Mouse (Mus musculus) Patski (cell line): ENCODE measurements around the gene Smarcc1. TPM values are rescaled to one million over a fixed set of nuclear protein-coding genes. Genes with fewer than 3 reads are reported as not detected.
"Not testable (repeated sequence)": the region's sequence is repeated elsewhere in the genome, so short reads cannot be mapped to it uniquely, and the experiment has no call there.

Experiments used
- ATAC-seq: fragments of 100-300 bp; one replicate; pipeline ENCODE4 v1.8.0; 2021
- CTCF ChIA-PET: fragments of 350-600 bp; sonication (Branson Sonifier 250); formaldehyde crosslinking; loops from one replicate; lab custom pipeline; 2022; ENCODE audit warnings: inconsistent platforms; lab: Charles Lee
- POLR2A ChIA-PET: fragments of 350-600 bp; sonication (Branson Sonifier 250); formaldehyde crosslinking; loops from one replicate; lab custom pipeline; 2022; ENCODE audit warnings: antibody characterized with exemption, inconsistent platforms; lab: Charles Lee
- DNase-seq: peaks from one replicate; pipeline ENCODE4 v3.0.0-alpha.2; 2011; ENCODE audit warnings: low read depth, low spot score
- H3K27me3 ChIP-seq: fragments of 371-371 bp; one replicate; pipeline ENCODE4 v1.5.1; 2021
- CTCF ChIP-seq: fragments of 100-300 bp; IDR thresholded peaks from one replicate; pipeline ENCODE4 v1.5.1; 2021
- in situ Hi-C: fragments of 300-500 bp; cut with MboI; formaldehyde crosslinking; loops from 3 replicates; pipeline ENCODE4 v1.11.1; 2018; ENCODE audit warnings: low pct_unique_long_range_greater_than_20kb, mixed read lengths
- polyA plus RNA-seq: library from polyadenylated mRNA; unstranded; gene quantifications from one replicate; pipeline ENCODE4 v1.2.3, GENCODE M21; 2021

The Smarcc1 gene
- polyA plus RNA-seq, 1 experiment from 2014 or later: 65.4 TPM

DNA sequence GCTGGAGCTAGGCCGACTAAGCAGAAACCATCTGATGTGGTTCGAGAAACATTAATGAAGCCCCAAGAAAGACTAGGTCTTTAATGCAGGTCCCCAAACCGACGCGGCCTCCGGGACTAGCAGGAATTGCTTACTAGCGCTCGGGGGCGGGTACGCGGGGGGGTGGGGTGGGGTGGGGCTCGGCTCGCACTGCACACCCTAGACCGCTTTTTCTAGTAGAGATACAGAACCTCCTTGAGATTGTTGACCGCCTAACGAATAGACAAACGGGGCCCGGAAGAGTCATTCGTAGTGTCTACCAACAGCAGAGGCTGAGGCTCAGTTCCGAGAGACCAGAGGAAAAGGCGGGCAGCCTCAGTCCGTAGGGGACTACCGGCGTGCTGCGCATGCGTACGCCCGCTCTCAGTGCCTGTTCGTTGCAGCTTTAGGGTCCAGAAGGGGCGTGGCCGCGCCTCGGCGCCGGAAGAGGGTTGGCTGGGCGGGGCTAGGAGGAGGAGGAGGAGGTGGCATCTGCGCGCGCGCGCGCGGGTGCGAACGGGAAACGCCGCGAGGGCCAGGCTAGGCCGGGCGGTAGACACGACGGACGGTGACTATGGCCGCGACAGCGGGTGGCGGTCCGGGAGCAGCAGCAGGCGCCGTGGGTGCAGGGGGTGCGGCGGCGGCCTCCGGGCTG, 14.2 kb downstream of the Smarcc1 start:
- in situ Hi-C loops: no loop called here

DNA sequence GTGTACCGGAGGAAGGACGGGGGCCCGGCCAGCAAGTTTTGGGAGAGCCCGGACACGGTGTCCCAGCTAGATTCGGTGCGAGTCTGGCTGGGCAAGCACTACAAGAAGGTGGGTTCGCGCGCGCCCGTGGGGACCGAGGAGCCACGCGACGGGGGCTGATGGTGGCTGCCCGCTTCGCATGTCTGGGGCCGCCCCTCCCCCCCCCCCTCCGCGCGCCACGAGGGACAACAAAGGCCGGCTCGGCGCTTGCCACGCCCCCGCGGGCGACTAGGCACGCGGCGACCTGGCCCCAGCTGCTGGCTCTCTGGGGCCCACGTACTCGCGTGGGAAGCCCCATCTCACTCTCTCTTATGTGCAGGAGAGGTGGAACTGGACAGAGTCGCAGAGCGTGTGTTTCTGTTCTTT, 14.7 kb downstream of the Smarcc1 start:
- in situ Hi-C loops: no loop called here
- DNase-seq: no peak
- CTCF ChIA-PET: no interaction called here
- POLR2A ChIA-PET: interaction anchor here (1.0 kb wide), 1 partner anchor 17 kb away, joined by 4 read pairs; no protein-coding TSS in a partner anchor
- no peaks in the 10 kb centered on the region for H3K27me3 ChIP-seq
- peak; percentile 56 for ATAC-seq
- TF ChIP-seq CTCF: no peak

More for the DNA sequence above, 14.2 kb downstream of the Smarcc1 start:
- H3K27me3 ChIP-seq: no peaks in the 10 kb centered on the region
- no peak for TF ChIP-seq CTCF
- ATAC-seq: peak; percentile 92
- ChIA-PET CTCF (interaction anchor here (1.9 kb wide), 1 partner anchor 14 kb away, joined by 6 read pairs; the partner anchor contains the start of genes Dhx30 and Smarcc1), POLR2A (interaction anchor here (1.0 kb wide), 1 partner anchor 18 kb away, joined by 4 read pairs; no protein-coding TSS in a partner anchor)
- DNase-seq: peak; percentile 85

DNA sequence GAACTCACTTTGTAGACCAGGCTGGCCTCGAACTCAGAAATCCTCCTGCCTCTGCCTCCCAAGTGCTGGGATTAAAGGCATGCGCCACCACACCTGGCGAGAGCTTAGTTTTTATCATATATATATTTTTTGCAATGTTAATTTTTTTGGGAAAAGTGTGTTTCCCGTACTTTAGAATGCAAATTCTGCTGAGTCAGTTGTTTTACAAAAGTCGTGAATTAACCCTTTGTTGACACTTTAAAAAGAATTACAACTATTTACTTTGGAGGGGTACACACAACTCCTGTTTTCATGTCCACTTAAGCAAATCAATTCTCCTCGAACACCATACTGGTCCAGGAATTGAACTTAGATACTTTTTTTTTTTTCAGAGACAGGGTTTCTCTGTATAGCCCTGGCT, 15.4 kb downstream of the Smarcc1 start:
- no peaks in the 10 kb centered on the region for H3K27me3 ChIP-seq
- no peak for TF ChIP-seq CTCF
- POLR2A ChIA-PET: no interaction called here
- in situ Hi-C loops: no loop called here
- DNase-seq: no peak
- ATAC-seq: no peak
- CTCF ChIA-PET: no interaction called here

DNA sequence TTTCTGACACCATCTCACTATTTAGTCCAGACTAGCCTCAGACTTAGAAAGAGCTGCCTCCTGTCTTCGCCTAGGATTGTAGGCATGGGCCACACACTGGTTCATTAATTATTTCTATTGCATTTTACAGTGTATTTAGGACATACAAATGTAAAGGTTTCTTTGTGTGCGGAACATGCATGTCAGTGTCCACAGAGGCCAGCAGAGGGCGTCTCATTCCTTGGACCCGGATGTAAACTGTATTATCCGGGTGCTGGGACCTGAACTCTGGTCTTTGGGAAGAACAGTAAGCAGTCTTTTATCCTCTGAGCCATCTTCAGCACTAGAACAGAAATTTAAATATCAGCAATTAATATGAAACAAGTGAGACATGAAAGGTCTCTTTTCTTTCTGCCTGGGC, 16.7 kb downstream of the Smarcc1 start:
- ChIA-PET CTCF (interaction anchor here (0.9 kb wide), 1 partner anchor 11 kb away, joined by 3 read pairs; no protein-coding TSS in a partner anchor), POLR2A (no interaction called here)
- H3K27me3 ChIP-seq: no peaks in the 10 kb centered on the region
- TF ChIP-seq CTCF: peak; percentile 64
- in situ Hi-C loops: no loop called here
- no peak for ATAC-seq
- DNase-seq: no peak

DNA sequence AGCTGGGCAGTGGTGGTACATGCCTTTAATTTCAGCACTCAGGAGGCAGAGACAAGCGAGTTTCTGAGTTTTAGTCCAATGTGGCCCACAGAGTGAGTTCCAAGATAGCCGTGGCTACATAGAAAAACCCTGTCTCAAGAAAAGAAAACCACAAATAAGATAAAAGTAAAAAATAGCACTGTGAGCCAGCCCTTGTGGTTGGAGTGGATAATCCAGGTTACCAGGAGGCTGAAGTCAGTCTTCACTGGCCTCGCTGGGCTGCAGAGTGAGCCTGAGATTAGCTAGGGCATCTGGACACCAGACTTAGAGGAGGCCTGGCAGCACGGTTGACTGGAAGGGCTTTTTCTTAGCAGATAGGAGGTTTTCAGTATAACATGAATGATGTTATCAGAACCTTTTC, 21.6 kb downstream of the Smarcc1 start:
- in situ Hi-C loops: no loop called here
- ATAC-seq: no peak
- no peaks in the 10 kb centered on the region for H3K27me3 ChIP-seq
- no peak for TF ChIP-seq CTCF
- DNase-seq: no peak
- CTCF ChIA-PET: interaction anchor here (1.3 kb wide), 1 partner anchor 9 kb away, joined by 3 read pairs; no protein-coding TSS in a partner anchor
- POLR2A ChIA-PET: interaction anchor here (0.5 kb wide), 1 partner anchor 551 kb away, joined by 4 read pairs; no protein-coding TSS in a partner anchor

DNA sequence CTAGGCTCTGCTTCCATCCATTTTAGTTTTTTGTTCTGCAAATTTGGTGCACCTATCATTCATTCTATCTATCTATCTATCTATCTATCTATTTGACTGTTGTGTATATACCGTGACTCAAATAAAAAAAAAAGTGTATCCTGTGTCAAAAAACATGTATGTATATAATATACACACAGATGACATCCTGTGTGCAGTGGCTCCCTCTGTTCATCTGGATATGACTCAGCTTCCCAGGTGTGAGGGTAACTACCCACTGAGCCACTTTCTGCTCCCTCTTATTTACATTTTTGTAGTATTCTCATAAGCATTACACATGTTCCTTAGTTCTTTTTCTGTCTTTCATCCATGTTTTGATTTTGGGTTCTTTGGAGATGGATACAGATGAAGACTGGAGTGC, 24.6 kb downstream of the Smarcc1 start:
- H3K27me3 ChIP-seq: no peaks in the 10 kb centered on the region
- ChIA-PET CTCF (no interaction called here), POLR2A (no interaction called here)
- DNase-seq (no peak), ATAC-seq (no peak)
- in situ Hi-C loops: no loop called here
- no peak for TF ChIP-seq CTCF

DNA sequence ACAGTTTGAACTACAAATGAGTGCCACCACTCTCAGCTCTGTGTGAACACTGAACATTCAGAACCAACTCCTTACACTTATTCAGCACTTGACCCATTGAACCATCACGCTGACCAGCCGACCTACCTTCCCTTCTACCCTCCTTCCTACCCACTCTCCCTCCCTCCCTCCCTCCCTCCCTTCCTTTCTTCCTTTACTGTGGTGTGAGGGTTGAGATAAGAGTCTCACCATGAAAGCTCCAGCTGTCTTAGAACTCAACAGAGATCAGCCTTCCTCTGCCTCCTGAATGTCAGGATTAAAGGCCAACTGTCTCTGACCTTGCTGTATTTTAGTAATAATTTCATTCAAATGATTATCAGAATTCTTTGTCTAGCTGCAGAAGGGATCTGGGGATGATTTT, 31.1 kb downstream of the Smarcc1 start:
- DNase-seq (no peak), ATAC-seq (no peak)
- CTCF ChIA-PET: interaction anchor here (0.6 to 1.1 kb wide), 2 partner anchors 9 to 13 kb away, joined by 3 read pairs; no protein-coding TSS in a partner anchor
- POLR2A ChIA-PET: no interaction called here
- in situ Hi-C loops: no loop called here
- TF ChIP-seq CTCF: no peak
- no peaks in the 10 kb centered on the region for H3K27me3 ChIP-seq

DNA sequence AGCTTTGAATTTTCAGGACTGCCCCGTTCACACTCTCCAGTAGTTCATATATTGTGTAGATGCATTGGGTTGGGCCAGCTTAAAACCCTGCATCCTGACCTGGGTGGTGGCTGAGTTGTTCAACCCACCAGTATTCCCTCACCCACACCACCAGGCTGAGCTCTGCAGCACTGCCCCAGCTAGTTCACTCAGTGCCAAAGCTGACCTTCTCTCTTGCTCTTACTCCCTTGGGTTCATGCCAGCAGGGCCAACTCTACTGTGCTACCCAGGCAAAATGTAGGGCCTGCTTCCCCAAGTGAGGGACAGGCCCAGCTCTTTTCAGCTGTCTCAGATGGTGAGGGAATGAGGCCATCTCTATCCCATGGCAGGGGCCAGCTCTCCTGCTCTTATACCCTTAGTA, 41.5 kb downstream of the Smarcc1 start:
- DNase-seq (no peak), ATAC-seq (no peak)
- CTCF ChIA-PET: no interaction called here
- no peaks in the 10 kb centered on the region for H3K27me3 ChIP-seq
- no peak for TF ChIP-seq CTCF
- in situ Hi-C loops: no loop called here
- POLR2A ChIA-PET: no interaction called here

DNA sequence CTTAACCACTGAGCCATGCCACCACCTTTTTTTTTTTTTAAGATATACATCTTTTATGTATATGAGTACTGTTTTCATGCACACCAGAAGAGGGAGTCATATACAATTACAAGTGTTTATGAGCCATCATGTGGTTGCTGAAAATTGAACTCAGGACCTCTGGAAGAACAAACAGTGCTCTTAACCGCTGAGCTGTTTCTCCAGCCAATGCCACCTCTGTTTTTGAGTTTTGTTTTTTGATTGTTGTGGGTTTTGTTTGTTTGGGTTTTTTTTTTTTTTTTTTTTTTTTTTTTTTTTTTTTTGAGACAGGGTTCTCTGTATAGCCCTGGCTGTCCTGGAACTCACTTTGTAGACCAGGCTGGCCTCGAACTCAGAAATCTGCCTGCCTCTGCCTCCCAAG, 43.0 kb downstream of the Smarcc1 start:
- POLR2A ChIA-PET, H3K27me3 ChIP-seq, CTCF ChIA-PET, ATAC-seq, DNase-seq, in situ Hi-C loops: not testable (repeated sequence)

DNA sequence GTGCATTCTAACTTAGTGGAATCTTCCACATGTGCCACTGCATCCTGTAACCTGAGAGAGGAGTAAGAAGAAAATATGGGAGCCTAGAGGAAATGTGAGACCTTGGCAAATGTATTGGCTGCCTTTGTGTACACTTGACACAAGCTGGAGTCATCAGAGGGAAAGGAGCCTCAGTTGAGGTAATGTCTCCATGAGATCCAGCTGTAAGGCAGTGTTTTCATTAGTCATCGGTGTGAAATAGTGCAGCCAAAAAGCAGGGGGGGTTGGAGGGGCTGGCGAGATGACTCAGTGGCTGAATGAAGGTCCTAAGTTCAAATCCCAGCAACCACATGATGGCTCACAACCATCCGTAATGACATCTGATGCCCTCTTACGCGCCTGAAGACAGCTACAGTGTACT, 44.9 kb downstream of the Smarcc1 start:
- in situ Hi-C loops: no loop called here
- no peak for ATAC-seq
- ChIA-PET POLR2A (no interaction called here), CTCF (no interaction called here)
- TF ChIP-seq CTCF: no peak
- no peaks in the 10 kb centered on the region for H3K27me3 ChIP-seq
- DNase-seq: no peak

DNA sequence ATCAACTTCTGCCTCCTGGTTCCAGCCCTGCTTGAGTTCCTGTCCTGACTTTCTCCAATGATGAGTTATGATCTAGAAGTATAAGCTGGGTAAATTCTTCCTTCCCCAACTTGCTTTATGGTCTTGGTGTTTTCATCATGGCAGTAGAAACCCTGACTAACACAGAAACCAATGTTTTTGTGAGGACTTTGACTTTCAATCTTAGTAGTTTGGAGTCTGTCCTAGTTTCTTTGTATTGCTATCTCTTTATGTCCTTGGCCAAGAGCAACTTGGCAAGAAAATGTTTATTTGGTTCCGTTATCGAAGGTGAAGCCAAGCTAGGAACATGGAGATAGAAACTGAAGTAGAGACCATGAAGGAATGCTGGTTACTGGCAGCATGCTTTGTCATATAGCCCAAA, 45.6 kb downstream of the Smarcc1 start:
- no peak for ATAC-seq
- CTCF ChIA-PET: no interaction called here
- no peak for DNase-seq
- no peaks in the 10 kb centered on the region for H3K27me3 ChIP-seq
- POLR2A ChIA-PET: no interaction called here
- in situ Hi-C loops: no loop called here
- no peak for TF ChIP-seq CTCF
